Mouse (Mus musculus) C3H10T1/2 (cell line): ENCODE results near the gene Adtrp. TPM values are rescaled to one million over a fixed set of nuclear protein-coding genes. Genes with fewer than 3 reads are reported as not detected.

Source experiments
- polyA plus RNA-seq, 2 experiments: library from polyadenylated mRNA; unstranded; fragments of >200 nt; fragmentation: generic; extraction: Trizol; gene quantifications; one replicate each; pipeline ENCODE4 v1.2.1; 2012; ENCODE audit warnings: missing spikeins in 2 of 2

Adtrp gene
- under 1 TPM in 1 of 2 experiments, not detected in 1; 0.07 TPM for polyA plus RNA-seq

GRCm38 (mm10) chr13:41847516-41848126, at the start of gene Adtrp:
Adtrp (minus strand) TSS chr13:41847684.

Other genes starting within 250 kb of the Adtrp start
- gene Tmem170b, start 241.8 kb downstream of the Adtrp start, polyA plus RNA-seq: under 1 TPM; 0.08 to 0.84 TPM
- gene Hivep1, start 204.3 kb upstream of the Adtrp start, polyA plus RNA-seq: 1 to 10 TPM in 1 of 2 experiments, under 1 TPM in 1; 0.19 to 3.4 TPM